14 mouse cellular contexts compared by ENCODE assay signal in genomic region chr14:30875130-30875865, GRCm38 (mm10). TPM values are rescaled to one million over a fixed set of nuclear protein-coding genes. Genes with fewer than 3 reads are reported as not detected.
DNase-seq lines count a peak whose midpoint lies in the region; ATAC-seq lines count a peak whose summit lies in the region.
"Had no signal": no experiment of that assay in that cellular context is flagged by ENCODE, and none has a peak within 500 bp of the region (broad histone marks: within the 10 kb centered on the region; RNA-seq: fewer than 3 reads in every experiment).

No protein-coding gene starts in this region.

- H3K27me3 ChIP-seq in intestine, embryonic 15.5 days (replicated peaks): no peaks in the 10 kb centered on the region
- no peaks in the 10 kb centered on the region for H3K27me3 ChIP-seq in forebrain, embryonic 10.5 days (ENCODE audit: poor library complexity, severe bottlenecking)
- H3K27me3 ChIP-seq: forebrain, embryonic 15.5 days; heart, embryonic 13.5 days; midbrain, embryonic 12.5 days; neural tube, embryonic 13.5 days had no signal

- no peaks in the 10 kb centered on the region for H3K9me3 ChIP-seq in intestine, embryonic 15.5 days
- H3K9me3 ChIP-seq in forebrain, embryonic 10.5 days: no peaks in the 10 kb centered on the region
- H3K9me3 ChIP-seq: forebrain, embryonic 15.5 days; heart, embryonic 13.5 days; midbrain, embryonic 12.5 days; neural tube, embryonic 13.5 days had no signal

- H3K27ac ChIP-seq in intestine, embryonic 15.5 days: peak overlapping the region; percentile 66
- no peak overlapping the region for H3K27ac ChIP-seq in forebrain, embryonic 10.5 days
- H3K27ac ChIP-seq: forebrain, embryonic 15.5 days; heart, embryonic 13.5 days; midbrain, embryonic 12.5 days; neural tube, embryonic 13.5 days had no signal

- H3K4me2 ChIP-seq in intestine, embryonic 15.5 days (replicated peaks): no peak overlapping the region
- H3K4me2 ChIP-seq: forebrain, embryonic 15.5 days; heart, embryonic 13.5 days; midbrain, embryonic 12.5 days; neural tube, embryonic 13.5 days had no signal

- peaks cover 23% of the 10 kb centered on the region for H3K4me1 ChIP-seq in intestine, embryonic 15.5 days (replicated peaks)
- peaks cover 13% of the 10 kb centered on the region for H3K4me1 ChIP-seq in forebrain, embryonic 10.5 days
- H3K4me1 ChIP-seq: neural tube, embryonic 13.5 days had no signal

- DNase-seq in 3T3-L1 (ENCODE audit: low read depth, low spot score) (peak; percentile 44), 416B (ENCODE audit: low read depth) (peak; percentile 87)
- peak; percentile 43 for DNase-seq in lung, postnatal 10 days
- no peak for DNase-seq in urinary bladder, adult 2 months (ENCODE audit: low spot score)
- no peak for DNase-seq in forebrain, embryonic 10.5 days (ENCODE audit: extremely low spot score, low spot score)
- no peak for DNase-seq in right cerebral cortex, postnatal 10 days (ENCODE audit: low spot score in 2 of 2)
- DNase-seq: embryo, embryonic 11 days; right cerebral cortex, postnatal 25 days; thymus, postnatal 36 days had no signal

- WGBS in intestine, embryonic 15.5 days: 68% methylated on average over 12 of the region's 12 CpGs
- 91% methylated on average over 12 of the region's 12 CpGs for WGBS in forebrain, embryonic 10.5 days

- ATAC-seq in intestine, embryonic 15.5 days: peak; percentile 89
- ATAC-seq: forebrain, embryonic 15.5 days had no signal

- no peak overlapping the region for H3K9ac ChIP-seq in intestine, embryonic 15.5 days
- H3K9ac ChIP-seq: forebrain, embryonic 15.5 days; heart, embryonic 13.5 days; midbrain, embryonic 12.5 days; neural tube, embryonic 13.5 days had no signal

- H3K36me3 ChIP-seq in intestine, embryonic 15.5 days: peaks cover 4% of the 10 kb centered on the region; the same call in 1 of the 2 replicates
- peaks cover 59% of the 10 kb centered on the region for H3K36me3 ChIP-seq in forebrain, embryonic 10.5 days (replicated peaks)

- no peak overlapping the region for H3K4me3 ChIP-seq in intestine, embryonic 15.5 days (replicated peaks)
- H3K4me3 ChIP-seq in forebrain, embryonic 10.5 days: no peak overlapping the region
- H3K4me3 ChIP-seq: forebrain, embryonic 15.5 days; heart, embryonic 13.5 days; midbrain, embryonic 12.5 days; neural tube, embryonic 13.5 days had no signal

RNA-seq across cellular contexts. Expression of gene Mustn1, which starts 3.7 kb away (rescaled TPM):
- 8.1 and 8.3 TPM in 2 replicates for polyA plus RNA-seq in intestine, embryonic 15.5 days (2015; fragmentation: Nextera tagmentation; extraction: Ambion mirVana)
- 186 and 192 TPM in 2 replicates for polyA plus RNA-seq in urinary bladder, adult 2 months (2012; rRNA removed)
- polyA plus RNA-seq in forebrain, embryonic 10.5 days (2016; fragmentation: Nextera tagmentation; extraction: Ambion mirVana): 0.22 and 0.49 TPM in 2 replicates

RNA-seq across cellular contexts. Expression of gene Itih4, which starts 11.0 kb away (rescaled TPM):
- 1.1 and 2.6 TPM in 2 replicates for polyA plus RNA-seq in intestine, embryonic 15.5 days (2015; fragmentation: Nextera tagmentation; extraction: Ambion mirVana)
- polyA plus RNA-seq in urinary bladder, adult 2 months (2012; rRNA removed): 0.78 and 1.7 TPM in 2 replicates
- not detected in 2 replicates for polyA plus RNA-seq in forebrain, embryonic 10.5 days (2016; fragmentation: Nextera tagmentation; extraction: Ambion mirVana)
- polyA plus RNA-seq: forebrain, embryonic 15.5 days; midbrain, embryonic 12.5 days; neural tube, embryonic 13.5 days had no signal

RNA-seq across cellular contexts. Expression of gene Itih3, which starts 48.3 kb away (rescaled TPM):
- 3.2 and 5.1 TPM in 2 replicates for polyA plus RNA-seq in intestine, embryonic 15.5 days (2015; fragmentation: Nextera tagmentation; extraction: Ambion mirVana)
- polyA plus RNA-seq in urinary bladder, adult 2 months (2012; rRNA removed): 1.0 and 1.2 TPM in 2 replicates
- polyA plus RNA-seq in forebrain, embryonic 10.5 days (2016; fragmentation: Nextera tagmentation; extraction: Ambion mirVana): 0.17 and 0.32 TPM in 2 replicates

RNA-seq across cellular contexts. Expression of gene Tmem110, which starts 49.9 kb away (rescaled TPM):
- 22.0 and 22.2 TPM in 2 replicates for polyA plus RNA-seq in intestine, embryonic 15.5 days (2015; fragmentation: Nextera tagmentation; extraction: Ambion mirVana)
- polyA plus RNA-seq in urinary bladder, adult 2 months (2012; rRNA removed): 25.6 and 26.2 TPM in 2 replicates
- polyA plus RNA-seq in forebrain, embryonic 10.5 days (2016; fragmentation: Nextera tagmentation; extraction: Ambion mirVana): 21.9 and 22.8 TPM in 2 replicates

Comparison
In these comparisons a context has a peak if more than half of its experiments do, and no peak if none do; other contexts are left out.
1. DNase-seq: peak in 3T3-L1 (single experiment), 416B (single experiment) and lung, postnatal 10 days (single experiment); none in urinary bladder, adult 2 months (single experiment), forebrain, embryonic 10.5 days (single experiment) and right cerebral cortex, postnatal 10 days (0 of 2).
2. RNA of gene Mustn1, which starts 3.7 kb away (polyA plus RNA-seq): 186 to 192 TPM in urinary bladder, adult 2 months; 8.1 to 8.3 TPM in intestine, embryonic 15.5 days and 0.22 to 0.49 TPM in forebrain, embryonic 10.5 days; every median in the first group is over 10 times any median in the second.